Mouse (Mus musculus): ENCODE results near the gene Clec3b. TPM values are rescaled to one million over a fixed set of nuclear protein-coding genes. Genes with fewer than 3 reads are reported as not detected.

Gene Clec3b
- not detected in 2 replicates for polyA plus RNA-seq (2014; fragmentation: Nextera tagmentation; extraction: Ambion mirVana)

DNA sequence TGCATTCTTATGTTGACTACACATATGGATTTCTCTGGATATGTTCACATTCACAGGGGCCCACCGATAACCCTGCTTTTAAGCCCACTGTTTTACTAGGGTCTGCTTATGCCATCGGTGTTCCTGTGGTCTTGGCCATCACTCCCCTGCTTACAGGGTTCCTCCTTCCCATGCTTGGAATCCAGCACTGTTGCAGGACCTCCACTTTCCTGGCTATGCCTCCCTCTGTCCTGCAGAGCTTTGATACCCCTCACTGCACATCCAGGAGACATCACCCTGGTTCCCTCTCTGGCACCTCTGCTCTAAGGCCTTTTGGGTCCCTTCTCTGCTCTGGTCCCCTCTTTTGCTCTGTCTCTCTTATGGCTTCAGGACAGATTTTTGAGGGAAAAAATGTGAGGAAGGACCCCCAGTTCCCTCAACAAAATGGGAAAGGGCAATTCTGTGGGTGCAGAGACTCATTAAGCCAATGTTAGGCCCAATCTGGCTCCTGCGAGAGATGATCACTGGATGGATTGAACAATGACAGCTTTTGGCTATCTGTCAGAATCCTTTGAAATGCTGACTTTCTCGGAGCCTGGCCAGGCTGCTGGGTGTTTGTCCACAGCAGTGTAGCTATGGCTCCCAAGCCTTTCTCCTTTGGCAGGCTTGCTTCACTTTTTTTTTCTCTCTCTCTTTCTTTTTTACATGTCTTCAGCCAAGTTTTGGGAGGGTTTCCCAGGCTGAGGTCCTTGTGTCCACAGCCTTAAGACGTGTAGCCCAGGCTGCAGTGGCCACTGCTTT, at the start of gene Clec3b:
TSS of gene Clec3b (plus strand) at position 706 of the 780 bp plus-strand sequence.
- Histone ChIP-seq H3K9ac (no peak within 1 kb of the TSS), H3K27me3 (ENCODE audit: insufficient read depth, low read length) (no peaks in the 10 kb centered on the region), H3K4me3 (ENCODE audit: low read depth, low read length) (no peak within 1 kb of the TSS), H3K4me1 (ENCODE audit: insufficient read depth) (no peaks in the 10 kb centered on the region), H3K27ac (ENCODE audit: low read depth) (no peak within 1 kb of the TSS), H3K9me3 (ENCODE audit: low read depth, low read length) (peaks cover 4% of the 10 kb centered on the region; the same call in 1 of the 2 replicates), H3K4me2 (no peak within 1 kb of the TSS), H3K36me3 (ENCODE audit: insufficient read depth) (no peaks in the 10 kb centered on the region)
- DNase-seq (peak; percentile 53), ATAC-seq (ENCODE audit: insufficient read depth) (peak; percentile 26; the same call in 1 of the 2 replicates)
- WGBS: 68% methylated on average over 5 of the region's 5 CpGs
- no peak for TF ChIP-seq CTCF (IDR thresholded peaks at IDR 0.05; ENCODE audit: low read depth)

DNA sequence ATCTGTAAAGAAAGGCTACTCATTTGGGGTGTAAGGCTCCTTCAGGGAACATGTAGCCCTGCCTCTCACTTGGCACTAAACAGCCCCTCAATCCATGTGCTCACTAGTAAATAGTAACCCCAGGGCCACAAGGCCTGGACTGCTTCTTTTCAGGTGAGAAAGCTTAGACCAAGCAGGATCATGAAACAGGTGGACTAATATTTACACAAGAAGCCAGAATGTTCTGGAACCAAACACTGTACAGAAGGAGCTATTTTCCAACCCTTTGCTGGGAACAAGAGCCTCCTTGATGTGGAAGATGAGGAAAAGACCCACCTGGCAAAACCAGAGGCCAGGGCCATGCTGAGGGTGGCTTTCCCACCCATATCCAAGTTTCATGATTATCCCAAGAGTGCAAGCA, 47.3 kb upstream of the Clec3b start:
- H3K9ac ChIP-seq: no peak overlapping the region
- no peaks in the 10 kb centered on the region for H3K27me3 ChIP-seq (ENCODE audit: insufficient read depth, low read length)
- no peak for DNase-seq
- H3K4me1 ChIP-seq (ENCODE audit: insufficient read depth): no peaks in the 10 kb centered on the region
- H3K9me3 ChIP-seq (ENCODE audit: low read depth, low read length): no peaks in the 10 kb centered on the region
- no peak overlapping the region for H3K27ac ChIP-seq (ENCODE audit: low read depth)
- TF ChIP-seq CTCF (IDR thresholded peaks at IDR 0.05; ENCODE audit: low read depth): no peak
- no peak for ATAC-seq (ENCODE audit: insufficient read depth)
- no peak overlapping the region for H3K4me2 ChIP-seq
- no peak overlapping the region for H3K4me3 ChIP-seq (ENCODE audit: low read depth, low read length)
- H3K36me3 ChIP-seq (ENCODE audit: insufficient read depth): peaks cover 42% of the 10 kb centered on the region

DNA sequence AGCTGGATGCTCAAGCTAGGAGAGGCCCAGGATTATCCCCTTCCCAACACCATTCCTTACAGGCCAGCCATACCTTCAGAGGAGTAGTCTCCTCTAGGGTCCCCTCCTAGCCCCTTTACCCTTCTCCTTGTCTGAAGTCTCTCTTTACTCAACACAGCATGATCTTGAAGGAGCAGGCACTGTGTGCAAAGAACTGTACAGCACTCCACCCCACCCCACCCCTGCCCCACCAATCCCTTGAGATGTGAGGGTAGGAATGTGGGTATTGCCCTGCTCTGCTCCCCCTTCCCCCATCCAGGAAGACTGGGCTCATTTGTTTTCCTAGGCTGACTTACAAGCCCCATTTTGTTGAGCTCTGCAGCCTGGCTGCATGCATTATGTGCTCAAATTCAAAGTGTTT, 46.4 kb upstream of the Clec3b start:
- Histone ChIP-seq H3K27ac (ENCODE audit: low read depth) (no peak overlapping the region), H3K4me2 (no peak overlapping the region), H3K4me3 (ENCODE audit: low read depth, low read length) (no peak overlapping the region), H3K36me3 (ENCODE audit: insufficient read depth) (peaks cover 34% of the 10 kb centered on the region), H3K9ac (no peak overlapping the region), H3K4me1 (ENCODE audit: insufficient read depth) (no peaks in the 10 kb centered on the region), H3K27me3 (ENCODE audit: insufficient read depth, low read length) (no peaks in the 10 kb centered on the region), H3K9me3 (ENCODE audit: low read depth, low read length) (no peaks in the 10 kb centered on the region)
- no peak for ATAC-seq (ENCODE audit: insufficient read depth)
- no peak for DNase-seq
- no peak for TF ChIP-seq CTCF (IDR thresholded peaks at IDR 0.05; ENCODE audit: low read depth)

- no peak for TF ChIP-seq CTCF (IDR thresholded peaks at IDR 0.05; ENCODE audit: low read depth)
- Histone ChIP-seq H3K9ac (no peak overlapping the region), H3K27me3 (ENCODE audit: insufficient read depth, low read length) (no peaks in the 10 kb centered on the region), H3K9me3 (ENCODE audit: low read depth, low read length) (no peaks in the 10 kb centered on the region), H3K4me1 (ENCODE audit: insufficient read depth) (0 out of 2 replicates have a peak, but pooled peaks cover 5% of the 10 kb centered on the region), H3K27ac (ENCODE audit: low read depth) (no peak overlapping the region), H3K4me2 (no peak overlapping the region), H3K4me3 (ENCODE audit: low read depth, low read length) (no peak overlapping the region), H3K36me3 (ENCODE audit: insufficient read depth) (peaks cover 18% of the 10 kb centered on the region; the same call in 1 of the 2 replicates)
- WGBS: 84% methylated on average over 4 of the region's 4 CpGs
- DNase-seq: no peak
- ATAC-seq (ENCODE audit: insufficient read depth): 0 out of 2 replicates have a peak, but pooled peaks have one; percentile 44
These were observed 43.6 kb upstream of the Clec3b start for GRCm38 (mm10) chr9:123107186-123107585.

- DNase-seq: peak; percentile 4
- no peak for ATAC-seq (ENCODE audit: insufficient read depth)
- H3K27ac ChIP-seq (ENCODE audit: low read depth): no peak overlapping the region
These were observed 41.6 kb upstream of the Clec3b start for GRCm38 (mm10) chr9:123109188-123109587.

GRCm38 (mm10) chr9:123111751-123112221, 39.0 kb upstream of the Clec3b start:
- 42% methylated on average over 8 of the region's 8 CpGs for WGBS
- Histone ChIP-seq H3K9me3 (ENCODE audit: low read depth, low read length) (no peaks in the 10 kb centered on the region), H3K27ac (ENCODE audit: low read depth) (no peak overlapping the region), H3K36me3 (ENCODE audit: insufficient read depth) (peaks cover 21% of the 10 kb centered on the region; the same call in 1 of the 2 replicates), H3K4me2 (peak overlapping the region; percentile 62), H3K4me1 (ENCODE audit: insufficient read depth) (0 out of 2 replicates have a peak, but pooled peaks cover 5% of the 10 kb centered on the region), H3K9ac (peak overlapping the region; percentile 85), H3K27me3 (ENCODE audit: insufficient read depth, low read length) (no peaks in the 10 kb centered on the region), H3K4me3 (ENCODE audit: low read depth, low read length) (peak overlapping the region; percentile 83)
- no peak for TF ChIP-seq CTCF (IDR thresholded peaks at IDR 0.05; ENCODE audit: low read depth)
- no peak for ATAC-seq (ENCODE audit: insufficient read depth)
- peak; percentile 17 for DNase-seq

More at GRCm38 (mm10) chr9:123109188-123109587, 41.6 kb upstream of the Clec3b start:
- no peak overlapping the region for H3K4me3 ChIP-seq (ENCODE audit: low read depth, low read length)
- peaks cover 15% of the 10 kb centered on the region; the same call in 1 of the 2 replicates for H3K36me3 ChIP-seq (ENCODE audit: insufficient read depth)
- H3K9ac ChIP-seq: no peak overlapping the region
- no peak overlapping the region for H3K4me2 ChIP-seq
- no peak for TF ChIP-seq CTCF (IDR thresholded peaks at IDR 0.05; ENCODE audit: low read depth)
- H3K9me3 ChIP-seq (ENCODE audit: low read depth, low read length): no peaks in the 10 kb centered on the region
- WGBS: 70% methylated on average over 7 of the region's 7 CpGs
- H3K4me1 ChIP-seq (ENCODE audit: insufficient read depth): 0 out of 2 replicates have a peak, but pooled peaks cover 5% of the 10 kb centered on the region
- no peaks in the 10 kb centered on the region for H3K27me3 ChIP-seq (ENCODE audit: insufficient read depth, low read length)

- H3K4me1 ChIP-seq (ENCODE audit: insufficient read depth): 0 out of 2 replicates have a peak, but pooled peaks cover 5% of the 10 kb centered on the region
- ATAC-seq (ENCODE audit: insufficient read depth): peak; percentile 96
- WGBS: under 1% methylated on average over 79 of the region's 79 CpGs
- peak; percentile 95 for DNase-seq
- H3K4me3 ChIP-seq (ENCODE audit: low read depth, low read length): peak within 1 kb of the TSS; percentile 83
- no peaks in the 10 kb centered on the region for H3K27me3 ChIP-seq (ENCODE audit: insufficient read depth, low read length)
- peaks cover 22% of the 10 kb centered on the region for H3K36me3 ChIP-seq (ENCODE audit: insufficient read depth)
- H3K27ac ChIP-seq (ENCODE audit: low read depth): peak within 1 kb of the TSS; percentile 91
- H3K9me3 ChIP-seq (ENCODE audit: low read depth, low read length): no peaks in the 10 kb centered on the region
- H3K9ac ChIP-seq: peak within 1 kb of the TSS; percentile 85
- peak within 1 kb of the TSS; percentile 62 for H3K4me2 ChIP-seq
- 0 out of 2 replicates have a peak, but pooled peaks have one; percentile 1 for TF ChIP-seq CTCF (IDR thresholded peaks at IDR 0.05; ENCODE audit: low read depth)
These were observed 37.8 kb upstream of the Clec3b start, which contains the start of the genes Zdhhc3 and Exosc7 for GRCm38 (mm10) chr9:123112805-123113521. Zdhhc3 (minus strand) TSS chr9:123113205. Exosc7 (plus strand) TSS chr9:123113215.

All from lung, embryonic 14.5 days (tissue).